In the genomic region with DNA sequence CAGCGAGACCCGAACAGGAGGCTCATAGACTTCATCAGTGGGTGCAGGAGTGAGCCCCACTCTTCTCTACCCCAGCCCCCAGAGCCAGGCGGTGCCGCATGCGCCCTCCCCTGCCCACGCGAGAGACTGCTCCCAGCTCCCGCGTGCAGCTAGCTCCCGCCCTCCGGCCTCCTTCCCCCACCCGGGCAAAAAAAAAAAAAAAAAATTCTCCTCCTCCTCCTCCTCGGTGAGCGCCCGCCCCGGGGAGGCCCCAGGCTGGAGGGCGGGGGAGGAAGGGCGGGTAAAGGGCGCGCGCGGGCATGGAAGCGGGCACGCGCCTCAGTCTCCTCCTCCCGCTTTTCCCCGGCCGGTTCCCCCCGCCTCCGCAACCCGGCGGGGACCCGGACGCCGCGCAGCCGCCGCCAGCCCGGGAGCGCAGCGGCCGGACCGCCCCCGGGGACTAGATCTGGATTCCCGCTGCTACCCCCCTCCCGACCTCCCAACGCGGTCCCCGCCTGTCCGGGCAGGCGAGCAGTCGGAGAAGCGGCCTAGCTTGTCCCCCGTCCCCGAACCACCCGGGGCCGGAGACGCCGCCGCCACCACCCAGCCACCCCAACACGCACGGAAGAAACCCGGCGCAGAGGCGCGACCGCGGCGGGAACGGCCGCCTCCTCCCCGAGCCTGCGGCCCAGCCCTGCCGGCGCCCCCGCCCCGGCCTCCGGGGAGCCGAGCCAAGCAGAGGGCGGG, we compare ENCODE assay signal across 8 mouse cellular contexts. TPM values are rescaled to one million over a fixed set of nuclear protein-coding genes. Genes with fewer than 3 reads are reported as not detected.
A peak's percentile ranks its signal among the peaks of the same experiment; 100 is the strongest.
DNase-seq lines count a peak whose midpoint lies in the region; ATAC-seq and TF ChIP-seq lines count a peak whose summit lies in the region.

No protein-coding gene starts in this region.

- peaks cover 40% of the 10 kb centered on the region for H3K36me3 ChIP-seq in embryonic facial prominence, embryonic 13.5 days
- H3K36me3 ChIP-seq in midbrain, postnatal 0 days (ENCODE audit: insufficient read depth, low read length): peaks cover 24% of the 10 kb centered on the region

- peak overlapping the region; percentile 98 for H3K4me3 ChIP-seq in embryonic facial prominence, embryonic 13.5 days
- H3K4me3 ChIP-seq in midbrain, postnatal 0 days (ENCODE audit: low read depth, low read length): peak overlapping the region; percentile 74

- TF ChIP-seq CTCF in midbrain, postnatal 0 days (IDR thresholded peaks at IDR 0.05): peak; percentile 45

- no peaks in the 10 kb centered on the region for H3K9me3 ChIP-seq in embryonic facial prominence, embryonic 13.5 days
- no peaks in the 10 kb centered on the region for H3K9me3 ChIP-seq in midbrain, postnatal 0 days (ENCODE audit: low read length)

- H3K27me3 ChIP-seq in embryonic facial prominence, embryonic 13.5 days: no peaks in the 10 kb centered on the region
- H3K27me3 ChIP-seq in midbrain, postnatal 0 days (ENCODE audit: insufficient read depth, low read length): no peaks in the 10 kb centered on the region

- ATAC-seq in embryonic facial prominence, embryonic 13.5 days (ENCODE audit: insufficient number of reproducible peaks, insufficient read depth, low FRiP score, low TSS enrichment, low read depth): peak; percentile 18; the same call in 1 of the 2 replicates
- peak; percentile 47 for ATAC-seq in midbrain, postnatal 0 days (ENCODE audit: low FRiP score)

- peak overlapping the region; percentile 100 for H3K9ac ChIP-seq in embryonic facial prominence, embryonic 13.5 days
- H3K9ac ChIP-seq in midbrain, postnatal 0 days (replicated peaks; ENCODE audit: low read length, poor library complexity, severe bottlenecking): peak overlapping the region; percentile 99

- H3K27ac ChIP-seq in embryonic facial prominence, embryonic 13.5 days: peak overlapping the region; percentile 99
- H3K27ac ChIP-seq in midbrain, postnatal 0 days (ENCODE audit: low read depth, low read length): peak overlapping the region; percentile 98

- WGBS in embryonic facial prominence, embryonic 13.5 days: under 1% methylated on average over 57 of the region's 80 CpGs
- under 1% methylated on average over 39 of the region's 80 CpGs for WGBS in midbrain, postnatal 0 days

- H3K4me2 ChIP-seq in embryonic facial prominence, embryonic 13.5 days: peak overlapping the region; percentile 89
- H3K4me2 ChIP-seq in midbrain, postnatal 0 days (ENCODE audit: low read depth, low read length, poor library complexity, severe bottlenecking): peak overlapping the region; percentile 64

- DNase-seq in 3134 (ENCODE audit: extremely low read depth, insufficient read length, low spot score) (peak; percentile 88), liver (peak; percentile 96)
- peak; percentile 94 to 97 for DNase-seq in adrenal gland, postnatal 36 days
- DNase-seq in heart, adult 8-10 months (ENCODE audit: low spot score): peak; percentile 86
- DNase-seq in kidney, adult 8-10 months: peak; percentile 91 to 92
- DNase-seq in midbrain, postnatal 0 days (ENCODE audit: low spot score): peak; percentile 87
- peak; percentile 90 to 94 for DNase-seq in spleen, postnatal 10 days (ENCODE audit: low spot score in 2 of 2)

- peaks cover 24% of the 10 kb centered on the region for H3K4me1 ChIP-seq in embryonic facial prominence, embryonic 13.5 days
- H3K4me1 ChIP-seq in midbrain, postnatal 0 days (ENCODE audit: insufficient read depth, low read length): peaks cover 2% of the 10 kb centered on the region; the same call in 1 of the 2 replicates

RNA-seq across cellular contexts. Expression of a gene that starts 2.8 kb away (rescaled TPM):
- total RNA-seq in adrenal gland, postnatal 36 days (2021): 100 to 1,000 TPM; 101 to 103 TPM
- 88.5 and 93.6 TPM in 2 replicates for polyA plus RNA-seq in embryonic facial prominence, embryonic 13.5 days (2015; fragmentation: Nextera tagmentation; extraction: Ambion mirVana)
- total RNA-seq in heart, adult 8-10 months (2022): 10 to 100 TPM; 48.6 to 59.7 (median 52.1) TPM
- total RNA-seq in midbrain, postnatal 0 days (2014; rRNA removed): 64.3 and 71.4 TPM in 2 replicates
- 56.3 and 64.3 TPM in 2 replicates for polyA plus RNA-seq in midbrain, postnatal 0 days (2015; fragmentation: Nextera tagmentation; extraction: Ambion mirVana)

RNA-seq across cellular contexts. Expression of a gene that starts 20.3 kb away (rescaled TPM):
- total RNA-seq in adrenal gland, postnatal 36 days (2021): 10 to 100 TPM; 51.6 to 54.2 TPM
- 21.6 and 23.8 TPM in 2 replicates for polyA plus RNA-seq in embryonic facial prominence, embryonic 13.5 days (2015; fragmentation: Nextera tagmentation; extraction: Ambion mirVana)
- 10 to 100 TPM; 17.7 to 21.1 (median 20.1) TPM for total RNA-seq in heart, adult 8-10 months (2022)
- 166 and 169 TPM in 2 replicates for total RNA-seq in midbrain, postnatal 0 days (2014; rRNA removed)
- 25.4 and 26.5 TPM in 2 replicates for polyA plus RNA-seq in midbrain, postnatal 0 days (2015; fragmentation: Nextera tagmentation; extraction: Ambion mirVana)

RNA-seq across cellular contexts. Expression of a gene that starts 32.0 kb away (rescaled TPM):
- total RNA-seq in adrenal gland, postnatal 36 days (2021): 10 to 100 TPM; 47.3 to 60.4 TPM
- polyA plus RNA-seq in embryonic facial prominence, embryonic 13.5 days (2015; fragmentation: Nextera tagmentation; extraction: Ambion mirVana): 51.8 and 54.8 TPM in 2 replicates
- total RNA-seq in heart, adult 8-10 months (2022): 10 to 100 TPM; 27.0 to 28.1 (median 27.6) TPM
- 80.5 and 90.8 TPM in 2 replicates for total RNA-seq in midbrain, postnatal 0 days (2014; rRNA removed)
- polyA plus RNA-seq in midbrain, postnatal 0 days (2015; fragmentation: Nextera tagmentation; extraction: Ambion mirVana): 65.4 and 73.9 TPM in 2 replicates

RNA-seq across cellular contexts. Expression of a gene that starts 48.2 kb away (rescaled TPM):
- under 1 TPM; 0.10 to 0.30 TPM for total RNA-seq in adrenal gland, postnatal 36 days (2021)
- polyA plus RNA-seq in embryonic facial prominence, embryonic 13.5 days (2015; fragmentation: Nextera tagmentation; extraction: Ambion mirVana): 0.11 and 0.18 TPM in 2 replicates
- total RNA-seq in heart, adult 8-10 months (2022): 1 to 10 TPM; 1.3 to 1.6 (median 1.5) TPM
- total RNA-seq in midbrain, postnatal 0 days (2014; rRNA removed): 2.3 and 2.5 TPM in 2 replicates
- 0.28 and 0.32 TPM in 2 replicates for polyA plus RNA-seq in midbrain, postnatal 0 days (2015; fragmentation: Nextera tagmentation; extraction: Ambion mirVana)

RNA-seq across cellular contexts. Expression of a gene that starts 49.3 kb away (rescaled TPM):
- 1 to 10 TPM in 1 of 2 experiments, under 1 TPM in 1; 0.56 to 1.8 TPM for total RNA-seq in adrenal gland, postnatal 36 days (2021)
- polyA plus RNA-seq in embryonic facial prominence, embryonic 13.5 days (2015; fragmentation: Nextera tagmentation; extraction: Ambion mirVana): 6.3 and 16.6 TPM in 2 replicates
- total RNA-seq in heart, adult 8-10 months (2022): 1 to 10 TPM in 2 of 4 experiments, under 1 TPM in 2; 0.19 to 4.5 (median 1.5) TPM
- 0.33 and 1.1 TPM in 2 replicates for total RNA-seq in midbrain, postnatal 0 days (2014; rRNA removed)
- 0.27 and 0.42 TPM in 2 replicates for polyA plus RNA-seq in midbrain, postnatal 0 days (2015; fragmentation: Nextera tagmentation; extraction: Ambion mirVana)

Comparison
In these comparisons a context has a peak if more than half of its experiments do, and no peak if none do; other contexts are left out.
1. Peak in every context shown above with its lines: DNase-seq, ATAC-seq, H3K4me3 ChIP-seq and H3K27ac ChIP-seq.